Comparison of ENCODE assay signal across 8 mouse cellular contexts in genomic region chr11:23305101-23305672, GRCm38 (mm10). TPM values are rescaled to one million over a fixed set of nuclear protein-coding genes. Genes with fewer than 3 reads are reported as not detected.
A peak's percentile ranks its signal among the peaks of the same experiment; 100 is the strongest.
DNase-seq lines count a peak whose midpoint lies in the region; ATAC-seq and TF ChIP-seq lines count a peak whose summit lies in the region.
"Not testable (repeated sequence)": the region's sequence is repeated elsewhere in the genome, so short reads cannot be mapped to it uniquely, and the experiment has no call there.

No protein-coding gene starts in this region.

- not testable (repeated sequence) for TF ChIP-seq EP300 in liver, embryonic 14.5 days (IDR thresholded peaks at IDR 0.05; ENCODE audit: low read depth)

- H3K36me3 ChIP-seq in forebrain, embryonic 10.5 days (replicated peaks): peaks cover 12% of the 10 kb centered on the region
- H3K36me3 ChIP-seq in heart, embryonic 16.5 days (ENCODE audit: control insufficient read depth, insufficient read depth); kidney, embryonic 14.5 days (ENCODE audit: control insufficient read depth, insufficient read depth, low read length); liver, embryonic 14.5 days (replicated peaks; ENCODE audit: control insufficient read depth, insufficient read depth, low read depth); midbrain, embryonic 16.5 days (ENCODE audit: control insufficient read depth, insufficient read depth, low read length); stomach, embryonic 16.5 days (ENCODE audit: control insufficient read depth, insufficient read depth, low read length): not testable (repeated sequence)

- not testable (repeated sequence) for H3K9me3 ChIP-seq in forebrain, embryonic 10.5 days; heart, embryonic 16.5 days (replicated peaks; ENCODE audit: control insufficient read depth, low read length); kidney, embryonic 14.5 days (ENCODE audit: control insufficient read depth, low read length); liver, embryonic 14.5 days (ENCODE audit: control insufficient read depth, low read length); midbrain, embryonic 16.5 days (replicated peaks; ENCODE audit: control insufficient read depth, low read length, poor library complexity, severe bottlenecking); stomach, embryonic 16.5 days (replicated peaks; ENCODE audit: control insufficient read depth, low read length)

- H3K9ac ChIP-seq in heart, embryonic 16.5 days (ENCODE audit: low read length): not testable (repeated sequence)
- peak overlapping the region; percentile 92; the same call in 1 of the 2 replicates for H3K9ac ChIP-seq in kidney, embryonic 14.5 days (ENCODE audit: low read depth, low read length)
- peak overlapping the region; percentile 87 for H3K9ac ChIP-seq in liver, embryonic 14.5 days (replicated peaks)
- peak overlapping the region; percentile 92 for H3K9ac ChIP-seq in midbrain, embryonic 16.5 days (ENCODE audit: low read depth, low read length)
- H3K9ac ChIP-seq in stomach, embryonic 16.5 days (ENCODE audit: low read length): peak overlapping the region; percentile 96

- H3K27ac ChIP-seq in brown adipose tissue, adult 24 weeks (replicated peaks; ENCODE audit: low read depth, low read length): peak overlapping the region; percentile 94
- H3K27ac ChIP-seq in forebrain, embryonic 10.5 days: peak overlapping the region; percentile 98
- peak overlapping the region; percentile 99 for H3K27ac ChIP-seq in heart, embryonic 16.5 days (ENCODE audit: low read length)
- H3K27ac ChIP-seq in kidney, embryonic 14.5 days (ENCODE audit: low read depth, low read length): peak overlapping the region; percentile 96
- H3K27ac ChIP-seq in liver, embryonic 14.5 days: peak overlapping the region; percentile 92
- peak overlapping the region; percentile 99 for H3K27ac ChIP-seq in midbrain, embryonic 16.5 days (ENCODE audit: low read length)
- peak overlapping the region; percentile 99 for H3K27ac ChIP-seq in stomach, embryonic 16.5 days (ENCODE audit: low read length)

- not testable (repeated sequence) for ATAC-seq in heart, embryonic 16.5 days (replicated peaks; ENCODE audit: extremely low read depth, insufficient read depth, low FRiP score); kidney, embryonic 14.5 days (ENCODE audit: low FRiP score, low TSS enrichment); liver, embryonic 14.5 days (ENCODE audit: insufficient read depth); midbrain, embryonic 16.5 days; stomach, embryonic 16.5 days (ENCODE audit: insufficient read depth, low FRiP score)

- H3K4me1 ChIP-seq in brown adipose tissue, adult 24 weeks (ENCODE audit: control insufficient read depth, insufficient read depth, insufficient read length, low read length); heart, embryonic 16.5 days (ENCODE audit: control insufficient read depth, insufficient read depth, low read length); kidney, embryonic 14.5 days (ENCODE audit: control insufficient read depth, insufficient read depth, low read length): not testable (repeated sequence)
- peaks cover 17% of the 10 kb centered on the region for H3K4me1 ChIP-seq in forebrain, embryonic 10.5 days
- peaks cover 4 to 17% of the 10 kb centered on the region in 2 experiments for H3K4me1 ChIP-seq in liver, embryonic 14.5 days (replicated peaks; ENCODE audit: control insufficient read depth in 2 of 2, insufficient read depth in 2 of 2, low read length in 1 of 2)
- H3K4me1 ChIP-seq in midbrain, embryonic 16.5 days (ENCODE audit: control insufficient read depth, insufficient read depth, low read length): peaks cover 20% of the 10 kb centered on the region
- H3K4me1 ChIP-seq in stomach, embryonic 16.5 days (ENCODE audit: control insufficient read depth, insufficient read depth, low read length): peaks cover 11% of the 10 kb centered on the region; the same call in 1 of the 2 replicates

- H3K4me3 ChIP-seq in brown adipose tissue, adult 24 weeks (ENCODE audit: insufficient read depth, low read depth, low read length): peak overlapping the region; percentile 99
- H3K4me3 ChIP-seq in forebrain, embryonic 10.5 days: peak overlapping the region; percentile 90
- peak overlapping the region; percentile 95 for H3K4me3 ChIP-seq in heart, embryonic 16.5 days (ENCODE audit: low read length)
- peak overlapping the region; percentile 96 for H3K4me3 ChIP-seq in kidney, embryonic 14.5 days (ENCODE audit: low read length)
- peak overlapping the region; percentile 92 to 95 for H3K4me3 ChIP-seq in liver, embryonic 14.5 days (ENCODE audit: insufficient read depth in 1 of 2, low read depth in 2 of 2, low read length in 2 of 2)
- peak overlapping the region; percentile 95 for H3K4me3 ChIP-seq in midbrain, embryonic 16.5 days (ENCODE audit: low read depth, low read length)
- peak overlapping the region; percentile 96 for H3K4me3 ChIP-seq in stomach, embryonic 16.5 days (replicated peaks; ENCODE audit: low read length)

- H3K4me2 ChIP-seq in heart, embryonic 16.5 days (ENCODE audit: low read depth, low read length): peak overlapping the region; percentile 81
- H3K4me2 ChIP-seq in kidney, embryonic 14.5 days (replicated peaks; ENCODE audit: low read depth, low read length): peak overlapping the region; percentile 56
- H3K4me2 ChIP-seq in liver, embryonic 14.5 days (ENCODE audit: low read depth): peak overlapping the region; percentile 70
- peak overlapping the region; percentile 65 for H3K4me2 ChIP-seq in midbrain, embryonic 16.5 days (ENCODE audit: low read length)
- H3K4me2 ChIP-seq in stomach, embryonic 16.5 days (ENCODE audit: low read depth, low read length): peak overlapping the region; percentile 77

- DNase-seq in CD4-positive, CD25-positive, alpha-beta regulatory T cell, adult 2 months (ENCODE audit: low read depth, low spot score): peak; percentile 32
- DNase-seq in forebrain, embryonic 10.5 days (ENCODE audit: extremely low spot score, low spot score): not testable (repeated sequence)
- peak in 1 of 3 experiments; percentile 11 for DNase-seq in liver, embryonic 14.5 days (ENCODE audit: low read depth in 3 of 3, low spot score in 3 of 3)

- TF ChIP-seq CTCF in liver, embryonic 14.5 days (IDR thresholded peaks at IDR 0.05; ENCODE audit: low read depth): peak; percentile 29

- not testable (repeated sequence) for H3K27me3 ChIP-seq in forebrain, embryonic 10.5 days (ENCODE audit: poor library complexity, severe bottlenecking); heart, embryonic 16.5 days (ENCODE audit: control insufficient read depth, insufficient read depth, low read length); kidney, embryonic 14.5 days (ENCODE audit: control insufficient read depth, insufficient read depth, low read length); liver, embryonic 14.5 days (ENCODE audit: control insufficient read depth, insufficient read depth, low read length); midbrain, embryonic 16.5 days (ENCODE audit: control insufficient read depth, insufficient read depth, low read depth, low read length); stomach, embryonic 16.5 days (ENCODE audit: control insufficient read depth, insufficient read depth, low read length)

- WGBS in forebrain, embryonic 10.5 days: 35% methylated on average over 10 of the region's 10 CpGs
- WGBS in heart, embryonic 16.5 days: 39% methylated on average over 10 of the region's 10 CpGs
- WGBS in kidney, embryonic 14.5 days: 37% methylated on average over 10 of the region's 10 CpGs
- WGBS in liver, embryonic 14.5 days (ENCODE audit: insufficient replicate concordance): 33% methylated on average over 10 of the region's 10 CpGs
- WGBS in midbrain, embryonic 16.5 days: 36% methylated on average over 10 of the region's 10 CpGs
- 34% methylated on average over 10 of the region's 10 CpGs for WGBS in stomach, embryonic 16.5 days

RNA-seq across cellular contexts. Expression of gene Usp34, which starts 1.5 kb away (rescaled TPM):
- polyA plus RNA-seq in brown adipose tissue, adult 24 weeks (2012; ENCODE audit: insufficient read depth, insufficient read length, missing spikeins): 12.4 and 15.9 TPM in 2 replicates
- polyA plus RNA-seq in forebrain, embryonic 10.5 days (2016; fragmentation: Nextera tagmentation; extraction: Ambion mirVana): 21.7 and 26.1 TPM in 2 replicates
- 12.8 and 13.1 TPM in 2 replicates for polyA plus RNA-seq in heart, embryonic 16.5 days (2015; fragmentation: Nextera tagmentation; extraction: Ambion mirVana)
- polyA plus RNA-seq in kidney, embryonic 14.5 days (2014; fragmentation: Nextera tagmentation; extraction: Ambion mirVana): 33.9 and 45.5 TPM in 2 replicates
- polyA plus RNA-seq in liver, embryonic 14.5 days (2012; rRNA removed): 6.3 and 9.9 TPM in 2 replicates
- polyA plus RNA-seq in liver, embryonic 14.5 days (2014; fragmentation: Nextera tagmentation; extraction: Ambion mirVana): 11.1 and 12.4 TPM in 2 replicates
- polyA plus RNA-seq in midbrain, embryonic 16.5 days (2015; fragmentation: Nextera tagmentation; extraction: Ambion mirVana): 32.3 and 35.1 TPM in 2 replicates
- polyA plus RNA-seq in stomach, embryonic 16.5 days (2015; fragmentation: Nextera tagmentation; extraction: Ambion mirVana): 19.0 and 24.9 TPM in 2 replicates

RNA-seq across cellular contexts. Expression of gene Xpo1, which starts 49.3 kb away (rescaled TPM):
- 22.1 and 33.0 TPM in 2 replicates for polyA plus RNA-seq in brown adipose tissue, adult 24 weeks (2012; ENCODE audit: insufficient read depth, insufficient read length, missing spikeins)
- polyA plus RNA-seq in forebrain, embryonic 10.5 days (2016; fragmentation: Nextera tagmentation; extraction: Ambion mirVana): 135 and 146 TPM in 2 replicates
- 49.5 and 53.1 TPM in 2 replicates for polyA plus RNA-seq in heart, embryonic 16.5 days (2015; fragmentation: Nextera tagmentation; extraction: Ambion mirVana)
- polyA plus RNA-seq in kidney, embryonic 14.5 days (2014; fragmentation: Nextera tagmentation; extraction: Ambion mirVana): 77.9 and 149 TPM in 2 replicates
- 15.6 and 25.7 TPM in 2 replicates for polyA plus RNA-seq in liver, embryonic 14.5 days (2012; rRNA removed)
- 50.3 and 56.3 TPM in 2 replicates for polyA plus RNA-seq in liver, embryonic 14.5 days (2014; fragmentation: Nextera tagmentation; extraction: Ambion mirVana)
- 69.7 and 80.6 TPM in 2 replicates for polyA plus RNA-seq in midbrain, embryonic 16.5 days (2015; fragmentation: Nextera tagmentation; extraction: Ambion mirVana)
- polyA plus RNA-seq in stomach, embryonic 16.5 days (2015; fragmentation: Nextera tagmentation; extraction: Ambion mirVana): 61.6 and 70.2 TPM in 2 replicates
